Mouse (Mus musculus) gastrocnemius, adult 2 months (tissue): ENCODE data around the gene Cdk8. TPM values are rescaled to one million over a fixed set of nuclear protein-coding genes. Genes with fewer than 3 reads are reported as not detected.
A peak's percentile ranks its signal among the peaks of the same experiment; 100 is the strongest.

Experiments
- DNase-seq: peaks from one replicate; pipeline ENCODE4 v3.0.0; 2022
- H3K27ac ChIP-seq: fragments of 200-600 bp; 2 replicates; pipeline ENCODE4 v1.8.1; 2022; ENCODE audit warnings: mild to moderate bottlenecking
- H3K4me3 ChIP-seq: fragments of 200-600 bp; 2 replicates; pipeline ENCODE4 v1.8.1; 2022; ENCODE audit warnings: mild to moderate bottlenecking, moderate library complexity
- CTCF ChIP-seq: fragments of 200-600 bp; IDR thresholded peaks from 2 replicates; pipeline ENCODE4 v1.8.1; 2022; ENCODE audit warnings: antibody characterized with exemption, mild to moderate bottlenecking, moderate library complexity
- intact Hi-C: fragments of 180-260 bp; cut with DNase I; formaldehyde crosslinking; loops from one replicate; pipeline ENCODE4 v1.15.1; 2025
- total RNA-seq, 2 experiments: library from RNA; stranded (reverse); gene quantifications; 2 replicates each; pipeline ENCODE4 v1.2.3; 2021

Cdk8 gene
- total RNA-seq, 2 experiments from 2014 or later = 16.8 to 17.6 TPM

GRCm38 (mm10) chr5:146245193-146245592 is 14.2 kb downstream of the Cdk8 start:
- intact Hi-C loops = no loop called here
- DNase-seq = no peak
- Histone ChIP-seq H3K4me3 (no peak overlapping the region), H3K27ac (no peak overlapping the region)
- no peak for TF ChIP-seq CTCF

GRCm38 (mm10) chr5:146245646-146246370 is 14.8 kb downstream of the Cdk8 start:
- no peak overlapping the region for H3K27ac ChIP-seq
- intact Hi-C loops = no loop called here
- no peak for DNase-seq
- H3K4me3 ChIP-seq = no peak overlapping the region
- no peak for TF ChIP-seq CTCF

- no peak for DNase-seq
- TF ChIP-seq CTCF = no peak
- Histone ChIP-seq H3K4me3 (no peak overlapping the region), H3K27ac (no peak overlapping the region)
- intact Hi-C loops = no loop called here
These were observed 15.4 kb downstream of the Cdk8 start for GRCm38 (mm10) chr5:146246386-146246785.

GRCm38 (mm10) chr5:146247709-146248108 is 16.7 kb downstream of the Cdk8 start:
- intact Hi-C loops = no loop called here
- no peak for DNase-seq
- no peak for TF ChIP-seq CTCF
- no peak overlapping the region for H3K4me3 ChIP-seq
- peak overlapping the region; percentile 9; the same call in 1 of the 2 replicates for H3K27ac ChIP-seq

GRCm38 (mm10) chr5:146248746-146249145 is 17.7 kb downstream of the Cdk8 start:
- Histone ChIP-seq H3K27ac (0 out of 2 replicates have a peak overlapping the region, but pooled peaks have one; percentile 4), H3K4me3 (no peak overlapping the region)
- no peak for TF ChIP-seq CTCF
- intact Hi-C loops = no loop called here
- peak; percentile 33 for DNase-seq

GRCm38 (mm10) chr5:146250369-146251075 is 19.5 kb downstream of the Cdk8 start:
- intact Hi-C loops = no loop called here
- no peak for DNase-seq
- TF ChIP-seq CTCF = no peak
- Histone ChIP-seq H3K4me3 (no peak overlapping the region), H3K27ac (no peak overlapping the region)

- Histone ChIP-seq H3K4me3 (no peak overlapping the region), H3K27ac (peak overlapping the region; percentile 9; the same call in 1 of the 2 replicates)
- TF ChIP-seq CTCF = no peak
- DNase-seq = no peak
- intact Hi-C loops = no loop called here
These were observed 20.8 kb downstream of the Cdk8 start for GRCm38 (mm10) chr5:146251663-146252429.

- Histone ChIP-seq H3K4me3 (no peak overlapping the region), H3K27ac (peak overlapping the region; percentile 60)
- intact Hi-C loops = no loop called here
- no peak for TF ChIP-seq CTCF
- peak; percentile 61 for DNase-seq
These were observed 22.6 kb downstream of the Cdk8 start for GRCm38 (mm10) chr5:146253644-146254043.

- H3K4me3 ChIP-seq = no peak overlapping the region
- peak; percentile 25; the same call in 1 of the 2 replicates for TF ChIP-seq CTCF
- no peak for DNase-seq
- H3K27ac ChIP-seq = no peak overlapping the region
- intact Hi-C loops = no loop called here
These were observed 29.0 kb downstream of the Cdk8 start for GRCm38 (mm10) chr5:146260003-146260402.

GRCm38 (mm10) chr5:146265934-146266591 is 35.0 kb downstream of the Cdk8 start:
- Histone ChIP-seq H3K4me3 (no peak overlapping the region), H3K27ac (no peak overlapping the region)
- no peak for DNase-seq
- intact Hi-C loops = no loop called here
- TF ChIP-seq CTCF = no peak

- intact Hi-C loops = no loop called here
- no peak overlapping the region for H3K4me3 ChIP-seq
These were observed 36.7 kb downstream of the Cdk8 start for GRCm38 (mm10) chr5:146267776-146268175.

GRCm38 (mm10) chr5:146270593-146270992 is 39.6 kb downstream of the Cdk8 start:
- H3K4me3 ChIP-seq = no peak overlapping the region
- no peak for DNase-seq
- H3K27ac ChIP-seq = no peak overlapping the region
- intact Hi-C loops = no loop called here
- no peak for TF ChIP-seq CTCF

More at GRCm38 (mm10) chr5:146267776-146268175, 36.7 kb downstream of the Cdk8 start:
- peak overlapping the region; percentile 1; the same call in 1 of the 2 replicates for H3K27ac ChIP-seq
- TF ChIP-seq CTCF = no peak
- DNase-seq = no peak
